Mouse (Mus musculus) megakaryocyte, embryonic 14.5 days (primary cell): ENCODE results near the gene Phf11b. TPM values are rescaled to one million over a fixed set of nuclear protein-coding genes. Genes with fewer than 3 reads are reported as not detected.
"Not testable (repeated sequence)": the region's sequence is repeated elsewhere in the genome, so short reads cannot be mapped to it uniquely, and the experiment has no call there.

Source experiments
- H3K27me3 ChIP-seq: replicated peaks from 2 replicates; pipeline ENCODE3; 2012; ENCODE audit warnings: inconsistent platforms
- H3K36me3 ChIP-seq: replicated peaks from 2 replicates; pipeline ENCODE3; 2012; ENCODE audit warnings: low read length, inconsistent platforms, mixed read lengths
- H3K4me1 ChIP-seq: 2 replicates; pipeline ENCODE4 v1.6.1; 2012; ENCODE audit warnings: inconsistent platforms
- H3K4me3 ChIP-seq: replicated peaks from 2 replicates; pipeline ENCODE3; 2012; ENCODE audit warnings: moderate library complexity, mild to moderate bottlenecking, inconsistent platforms
- H3K9me3 ChIP-seq: 2 replicates; pipeline ENCODE4 v1.6.1; 2012; ENCODE audit warnings: inconsistent platforms
- FLI1 ChIP-seq: IDR thresholded peaks from 2 replicates; pipeline ENCODE4 v1.6.1; 2012; ENCODE audit warnings: low read length, inconsistent platforms, mixed read lengths
- GATA1 ChIP-seq: IDR thresholded peaks from 3 replicates; pipeline ENCODE4 v1.6.1; 2012; ENCODE audit warnings: mixed read lengths, low read length, inconsistent platforms, borderline replicate concordance
- polyA plus RNA-seq: library from polyadenylated mRNA; stranded (reverse); fragments of >175 nt; gene quantifications from 2 replicates; pipeline ENCODE4 v1.2.3, GENCODE M21; 2012; ENCODE audit warnings: low replicate concordance; ENCODE audit not compliant: insufficient read depth

The Phf11b gene
- 1.7 TPM in 1 of 2 replicates, not detected in the other for polyA plus RNA-seq

GRCm38 (mm10) chr14:59341189-59341588 lies at the start of gene Phf11b:
Gene Phf11b, minus strand, starts transcription at chr14:59341351.
- not testable (repeated sequence) for H3K9me3 ChIP-seq, H3K27me3 ChIP-seq, H3K4me1 ChIP-seq, H3K4me3 ChIP-seq, H3K36me3 ChIP-seq

- H3K27me3 ChIP-seq, H3K9me3 ChIP-seq, H3K4me3 ChIP-seq, H3K4me1 ChIP-seq: not testable (repeated sequence)
- peaks cover 14% of the 10 kb centered on the region for H3K36me3 ChIP-seq
Observed at GRCm38 (mm10) chr14:59390181-59390580, 49.0 kb upstream of the Phf11b start.

GRCm38 (mm10) chr14:59389532-59389931 lies 48.4 kb upstream of the Phf11b start:
- H3K36me3 ChIP-seq, result peaks cover 14% of the 10 kb centered on the region

GRCm38 (mm10) chr14:59370348-59371068 lies 29.4 kb upstream of the Phf11b start:
- Histone ChIP-seq H3K4me1 (no peaks in the 10 kb centered on the region), H3K9me3 (peaks cover 28% of the 10 kb centered on the region), H3K27me3 (no peaks in the 10 kb centered on the region), H3K36me3 (no peaks in the 10 kb centered on the region), H3K4me3 (no peak overlapping the region)
- TF ChIP-seq FLI1 (no peak), GATA1 (no peak)

More at GRCm38 (mm10) chr14:59389532-59389931, 48.4 kb upstream of the Phf11b start:
- no peak for TF ChIP-seq FLI1
- TF ChIP-seq GATA1, result no peak
- Histone ChIP-seq H3K4me1 (peaks cover 7% of the 10 kb centered on the region), H3K9me3 (no peaks in the 10 kb centered on the region), H3K4me3 (no peak overlapping the region), H3K27me3 (no peaks in the 10 kb centered on the region)

- Histone ChIP-seq H3K27me3 (no peaks in the 10 kb centered on the region), H3K4me3 (no peak overlapping the region), H3K4me1 (0 out of 2 replicates have a peak, but pooled peaks cover 3% of the 10 kb centered on the region), H3K9me3 (peaks cover 15% of the 10 kb centered on the region), H3K36me3 (no peaks in the 10 kb centered on the region)
- TF ChIP-seq FLI1, result no peak
- no peak for TF ChIP-seq GATA1
Observed at GRCm38 (mm10) chr14:59366386-59367105, 25.4 kb upstream of the Phf11b start.

GRCm38 (mm10) chr14:59365244-59365644 lies 24.1 kb upstream of the Phf11b start, which contains the start of gene Phf11d:
Gene Phf11d, minus strand, starts transcription at chr14:59365470.
- 0 out of 2 replicates have a peak, but pooled peaks cover 3% of the 10 kb centered on the region for H3K4me1 ChIP-seq
- peak within 1 kb of the TSS; percentile 80 for H3K4me3 ChIP-seq
- peaks cover 2% of the 10 kb centered on the region for H3K9me3 ChIP-seq
- H3K36me3 ChIP-seq, result no peaks in the 10 kb centered on the region
- no peaks in the 10 kb centered on the region for H3K27me3 ChIP-seq
- TF ChIP-seq GATA1, result no peak

GRCm38 (mm10) chr14:59339541-59339940 lies 1.6 kb downstream of the Phf11b start:
- no peaks in the 10 kb centered on the region for H3K36me3 ChIP-seq
- H3K4me3 ChIP-seq, result no peak overlapping the region
- H3K9me3 ChIP-seq, result no peaks in the 10 kb centered on the region
- H3K4me1 ChIP-seq, result no peaks in the 10 kb centered on the region
- TF ChIP-seq FLI1 (no peak), GATA1 (no peak)
- no peaks in the 10 kb centered on the region for H3K27me3 ChIP-seq

- not testable (repeated sequence) for H3K4me1 ChIP-seq
Observed at GRCm38 (mm10) chr14:59336056-59336455, 5.1 kb downstream of the Phf11b start.

GRCm38 (mm10) chr14:59330499-59330898 lies 10.7 kb downstream of the Phf11b start:
- not testable (repeated sequence) for H3K9me3 ChIP-seq, H3K4me3 ChIP-seq

More at GRCm38 (mm10) chr14:59336056-59336455, 5.1 kb downstream of the Phf11b start:
- H3K27me3 ChIP-seq, H3K9me3 ChIP-seq, H3K36me3 ChIP-seq, H3K4me3 ChIP-seq: not testable (repeated sequence)

GRCm38 (mm10) chr14:59319970-59320369 lies 21.2 kb downstream of the Phf11b start:
- H3K4me1 ChIP-seq, H3K9me3 ChIP-seq, H3K36me3 ChIP-seq, H3K27me3 ChIP-seq, H3K4me3 ChIP-seq: not testable (repeated sequence)

More at GRCm38 (mm10) chr14:59330499-59330898, 10.7 kb downstream of the Phf11b start:
- not testable (repeated sequence) for H3K4me1 ChIP-seq, H3K36me3 ChIP-seq, H3K27me3 ChIP-seq

- not testable (repeated sequence) for H3K4me3 ChIP-seq, H3K9me3 ChIP-seq, H3K27me3 ChIP-seq
Observed at GRCm38 (mm10) chr14:59319036-59319435, 22.1 kb downstream of the Phf11b start.

GRCm38 (mm10) chr14:59297391-59297790 lies 43.8 kb downstream of the Phf11b start, which contains the start of gene Phf11a:
Gene Phf11a, minus strand, starts transcription at chr14:59297522.
- not testable (repeated sequence) for H3K27me3 ChIP-seq, H3K4me3 ChIP-seq, H3K9me3 ChIP-seq, H3K36me3 ChIP-seq, H3K4me1 ChIP-seq

More at GRCm38 (mm10) chr14:59319036-59319435, 22.1 kb downstream of the Phf11b start:
- H3K4me1 ChIP-seq, H3K36me3 ChIP-seq: not testable (repeated sequence)

- not testable (repeated sequence) for H3K4me3 ChIP-seq, H3K27me3 ChIP-seq, H3K36me3 ChIP-seq, H3K9me3 ChIP-seq, H3K4me1 ChIP-seq
Observed at GRCm38 (mm10) chr14:59291769-59292168, 49.4 kb downstream of the Phf11b start.

- H3K9me3 ChIP-seq, H3K4me3 ChIP-seq, H3K4me1 ChIP-seq, H3K36me3 ChIP-seq, H3K27me3 ChIP-seq: not testable (repeated sequence)
Observed at GRCm38 (mm10) chr14:59274961-59275360, 66.2 kb downstream of the Phf11b start.
